Mouse (Mus musculus) kidney, postnatal 0 days (tissue): ENCODE data around the gene Padi1. TPM values are rescaled to one million over a fixed set of nuclear protein-coding genes. Genes with fewer than 3 reads are reported as not detected.

Experiments used
- ATAC-seq: fragments of 200-750 bp; cut with Nextera tagmentation; replicated peaks from 2 replicates; pipeline ENCODE4 v1.8.0; 2017; ENCODE audit warnings: low read depth, moderate number of reproducible peaks, moderate TSS enrichment, moderate library complexity; ENCODE audit not compliant: low FRiP score
- DNase-seq: peaks from one replicate; pipeline ENCODE4 v3.0.0-alpha.2; 2016; ENCODE audit warnings: low spot score
- H3K27ac ChIP-seq: fragments of 300-500 bp; sonication (generic); 2 replicates; pipeline ENCODE4 v1.5.1; 2014; ENCODE audit warnings: mild to moderate bottlenecking
- H3K27me3 ChIP-seq: fragments of 300-500 bp; sonication (generic); 2 replicates; pipeline ENCODE4 v1.6.1; 2014; ENCODE audit warnings: low read length, mixed read lengths; ENCODE audit not compliant: insufficient read depth
- H3K36me3 ChIP-seq: fragments of 300-500 bp; sonication (generic); 2 replicates; pipeline ENCODE4 v1.6.1; 2014; ENCODE audit warnings: low read length, mixed read lengths; ENCODE audit not compliant: insufficient read depth
- H3K4me1 ChIP-seq: fragments of 300-500 bp; sonication (generic); replicated peaks from 2 replicates; pipeline ENCODE4 v1.6.1; 2014; ENCODE audit warnings: antibody characterized with exemption, low read length, mixed read lengths; ENCODE audit not compliant: insufficient read depth
- H3K4me2 ChIP-seq: fragments of 300-500 bp; sonication (generic); 2 replicates; pipeline ENCODE4 v1.6.1; 2014; ENCODE audit warnings: mild to moderate bottlenecking, low read length, moderate library complexity, mixed read lengths
- H3K4me3 ChIP-seq: fragments of 300-500 bp; sonication (generic); replicated peaks from 2 replicates; pipeline ENCODE4 v1.5.1; 2014; ENCODE audit warnings: low read depth, low read length
- H3K9ac ChIP-seq: fragments of 300-500 bp; sonication (generic); 2 replicates; pipeline ENCODE4 v1.6.1; 2014; ENCODE audit warnings: low read depth, low read length
- H3K9me3 ChIP-seq: fragments of 300-500 bp; sonication (generic); replicated peaks from 2 replicates; pipeline ENCODE4 v1.6.1; 2016; ENCODE audit warnings: low read length, inconsistent platforms, mixed read lengths
- CTCF ChIP-seq: IDR thresholded peaks from 2 replicates; pipeline ENCODE4 v1.5.1; 2016; ENCODE audit warnings: antibody characterized with exemption, low read depth, mild to moderate bottlenecking, moderate library complexity
- WGBS: fragments of 180-500 bp; shearing (Covaris S2); extraction: QIAGEN DNeasy Blood & Tissue Kit; methylation state at CpG from one replicate; pipeline ENCODE4 v1.1.7; 2014; 5-methylcytosine and 5-hydroxymethylcytosine counted together
- polyA plus RNA-seq: library from polyadenylated mRNA; unstranded; fragments of >200 nt; fragmentation: Nextera tagmentation; extraction: Ambion mirVana; gene quantifications from 2 replicates; pipeline ENCODE4 v1.2.1, GENCODE M21; 2015

Padi1 gene
- polyA plus RNA-seq, 1 experiment from 2014 or later, result 0.28 TPM

DNA sequence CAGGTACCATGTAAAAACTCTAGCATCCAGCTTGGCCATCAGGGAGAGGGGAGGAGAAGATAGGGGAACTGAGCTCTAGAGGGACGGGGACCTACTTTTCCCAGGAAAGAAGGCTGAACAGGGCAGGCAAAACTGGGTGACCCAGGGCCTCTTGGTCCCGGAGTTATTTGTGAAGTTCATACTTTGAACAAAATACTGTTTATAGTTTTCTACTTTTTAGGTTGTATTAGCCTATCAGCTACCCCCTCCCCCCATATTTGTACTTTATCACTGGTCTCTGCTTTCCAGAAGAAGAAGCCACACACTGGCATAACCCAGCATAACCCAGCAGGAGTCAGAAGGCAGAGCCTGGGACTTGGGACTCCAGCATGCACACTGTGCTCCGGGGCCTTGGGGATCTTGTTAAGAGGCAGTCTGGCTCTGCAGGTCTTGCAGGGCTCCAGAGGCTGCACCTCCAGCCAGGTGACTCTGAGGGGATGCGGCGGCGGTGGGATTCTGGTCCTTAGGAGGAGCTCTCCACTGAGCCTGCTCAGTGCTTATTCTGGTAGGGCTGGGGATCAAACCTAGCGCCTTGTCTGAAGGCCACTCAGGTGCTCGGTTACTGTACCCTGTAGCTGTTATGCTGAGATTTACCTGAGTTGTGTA is 35.6 kb upstream of the Padi1 start:
- H3K27me3 ChIP-seq, result no peaks in the 10 kb centered on the region
- H3K9ac ChIP-seq, result no peak overlapping the region
- TF ChIP-seq CTCF, result no peak
- ATAC-seq (no peak), DNase-seq (no peak)
- no peaks in the 10 kb centered on the region for H3K36me3 ChIP-seq
- WGBS, result 86% methylated on average over 8 of the region's 8 CpGs
- no peaks in the 10 kb centered on the region for H3K4me1 ChIP-seq
- H3K9me3 ChIP-seq, result no peaks in the 10 kb centered on the region
- H3K4me2 ChIP-seq, result no peak overlapping the region
- no peak overlapping the region for H3K27ac ChIP-seq
- no peak overlapping the region for H3K4me3 ChIP-seq

DNA sequence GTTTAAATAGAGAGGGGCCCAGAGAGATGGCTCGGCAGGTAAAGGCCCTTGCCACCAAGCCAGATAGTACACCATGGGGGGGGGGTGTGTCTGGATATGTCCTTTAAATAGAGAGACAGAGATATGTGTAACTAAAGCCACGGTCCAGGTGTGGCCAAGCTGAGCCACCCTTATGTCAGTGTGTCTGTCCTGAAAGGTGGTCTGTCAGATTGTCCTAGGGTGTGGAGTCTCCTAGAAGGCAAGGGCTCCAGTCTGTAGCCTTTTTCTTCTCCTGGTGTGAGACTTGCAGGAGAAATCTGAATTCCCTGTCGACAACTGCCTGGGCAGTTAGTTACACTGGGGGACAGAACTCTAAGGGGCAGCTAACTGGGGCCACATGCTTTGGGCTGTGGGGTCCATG is 34.6 kb upstream of the Padi1 start:
- TF ChIP-seq CTCF, result no peak
- 78% methylated on average over 3 of the region's 3 CpGs for WGBS
- Histone ChIP-seq H3K4me2 (no peak overlapping the region), H3K27ac (no peak overlapping the region), H3K9me3 (no peaks in the 10 kb centered on the region), H3K4me1 (no peaks in the 10 kb centered on the region), H3K36me3 (no peaks in the 10 kb centered on the region), H3K9ac (no peak overlapping the region), H3K4me3 (no peak overlapping the region), H3K27me3 (no peaks in the 10 kb centered on the region)
- no peak for ATAC-seq
- no peak for DNase-seq

DNA sequence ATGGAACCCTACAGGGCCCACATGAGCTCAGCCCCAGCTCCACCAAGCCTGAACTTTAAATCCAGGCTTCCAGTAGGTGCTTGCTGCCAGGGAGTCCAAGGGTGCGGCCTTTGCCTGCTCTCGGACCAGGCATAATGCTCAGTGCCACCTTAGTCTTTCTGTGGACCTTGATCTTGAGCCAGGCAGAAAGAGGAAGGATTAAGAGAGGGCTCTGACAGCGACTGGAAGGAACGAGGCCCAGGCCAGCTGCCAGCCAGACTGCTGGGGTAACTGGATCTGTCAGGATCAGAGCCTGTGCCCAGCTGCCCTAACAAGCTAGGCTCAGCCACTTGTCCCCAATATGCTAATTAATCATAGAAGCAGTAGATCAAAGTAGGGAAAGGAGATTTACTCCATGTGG is 34.2 kb upstream of the Padi1 start:
- no peak for TF ChIP-seq CTCF
- Histone ChIP-seq H3K9me3 (no peaks in the 10 kb centered on the region), H3K27ac (no peak overlapping the region), H3K9ac (no peak overlapping the region), H3K4me3 (no peak overlapping the region), H3K27me3 (no peaks in the 10 kb centered on the region), H3K4me1 (no peaks in the 10 kb centered on the region), H3K36me3 (no peaks in the 10 kb centered on the region), H3K4me2 (no peak overlapping the region)
- 48% methylated on average over 4 of the region's 4 CpGs for WGBS
- ATAC-seq (no peak), DNase-seq (no peak)

DNA sequence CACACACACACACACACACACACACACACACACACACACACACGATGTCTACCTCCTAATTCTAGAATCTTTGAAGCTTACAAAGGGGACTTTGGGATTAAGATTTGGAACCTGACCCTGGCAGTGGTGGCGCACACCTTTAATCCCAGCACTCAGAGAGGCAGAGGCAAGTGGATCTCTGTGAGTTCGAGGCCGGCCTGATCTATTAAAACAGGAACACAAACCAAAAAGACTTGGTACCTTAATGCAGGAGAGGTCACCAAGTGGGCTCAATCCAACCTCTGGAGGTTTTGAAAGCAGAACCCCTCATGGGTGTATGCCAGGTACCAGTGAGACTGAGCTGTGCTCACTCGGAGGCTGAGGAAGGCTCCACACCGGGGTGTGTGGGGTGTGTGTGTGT is 33.5 kb upstream of the Padi1 start:
- no peak for TF ChIP-seq CTCF

DNA sequence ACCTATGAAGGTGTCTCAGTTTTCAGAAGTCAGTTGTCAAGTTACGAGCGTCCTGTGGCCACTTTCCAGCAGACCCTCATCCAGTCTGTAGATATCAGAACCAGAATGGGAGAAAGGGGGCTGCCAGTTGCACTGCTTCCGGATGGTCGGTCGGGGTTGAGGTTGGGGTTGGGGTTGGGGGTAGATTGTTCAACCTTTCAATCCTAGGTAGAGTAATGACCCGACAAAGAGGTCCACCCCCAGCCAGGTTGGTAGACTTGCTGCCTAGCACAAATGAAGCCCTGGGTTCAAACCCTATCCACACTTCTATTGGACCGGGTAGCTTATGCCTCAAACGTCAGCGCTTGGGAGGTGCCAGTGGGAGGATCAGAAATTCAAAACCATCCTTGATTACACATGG is 33.1 kb upstream of the Padi1 start:
- H3K9me3 ChIP-seq, result no peaks in the 10 kb centered on the region
- WGBS, result 82% methylated on average over 9 of the region's 9 CpGs
- DNase-seq (no peak), ATAC-seq (no peak)
- no peak overlapping the region for H3K4me2 ChIP-seq
- H3K4me3 ChIP-seq, result no peak overlapping the region
- TF ChIP-seq CTCF, result no peak
- no peak overlapping the region for H3K27ac ChIP-seq
- no peaks in the 10 kb centered on the region for H3K4me1 ChIP-seq
- no peak overlapping the region for H3K9ac ChIP-seq
- H3K27me3 ChIP-seq, result no peaks in the 10 kb centered on the region
- H3K36me3 ChIP-seq, result no peaks in the 10 kb centered on the region

More for the DNA sequence above, 33.5 kb upstream of the Padi1 start:
- no peaks in the 10 kb centered on the region for H3K4me1 ChIP-seq
- DNase-seq (no peak), ATAC-seq (no peak)
- no peak overlapping the region for H3K4me2 ChIP-seq
- no peak overlapping the region for H3K4me3 ChIP-seq
- no peak overlapping the region for H3K9ac ChIP-seq
- no peaks in the 10 kb centered on the region for H3K9me3 ChIP-seq
- no peaks in the 10 kb centered on the region for H3K36me3 ChIP-seq
- 90% methylated on average over 6 of the region's 6 CpGs for WGBS
- no peak overlapping the region for H3K27ac ChIP-seq
- no peaks in the 10 kb centered on the region for H3K27me3 ChIP-seq

DNA sequence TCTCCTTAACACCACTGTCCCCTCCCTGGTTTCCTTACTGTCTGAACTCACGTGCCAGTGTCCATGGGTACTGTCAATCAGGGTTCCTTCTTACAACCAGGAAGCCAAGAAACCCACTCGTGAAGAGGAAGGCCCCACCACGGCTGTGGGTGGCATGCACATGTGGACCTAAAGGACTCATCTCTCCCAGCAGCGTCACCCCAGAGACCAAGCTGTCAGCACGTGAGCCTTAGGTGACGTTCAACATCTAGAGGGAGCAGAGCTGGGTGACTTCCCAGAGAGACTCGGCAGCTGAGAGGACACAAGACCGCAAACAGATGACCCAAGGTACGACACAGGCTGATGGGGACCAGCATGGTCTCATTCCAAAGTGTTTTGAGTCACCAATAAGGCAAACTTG is 31.9 kb upstream of the Padi1 start:
- 72% methylated on average over 9 of the region's 9 CpGs for WGBS
- H3K9ac ChIP-seq, result no peak overlapping the region
- ATAC-seq (no peak), DNase-seq (no peak)
- H3K27me3 ChIP-seq, result no peaks in the 10 kb centered on the region
- H3K27ac ChIP-seq, result no peak overlapping the region
- H3K4me1 ChIP-seq, result no peaks in the 10 kb centered on the region
- no peaks in the 10 kb centered on the region for H3K36me3 ChIP-seq
- peaks cover 3% of the 10 kb centered on the region; the same call in 1 of the 2 replicates for H3K9me3 ChIP-seq
- no peak for TF ChIP-seq CTCF
- H3K4me2 ChIP-seq, result no peak overlapping the region
- H3K4me3 ChIP-seq, result no peak overlapping the region

DNA sequence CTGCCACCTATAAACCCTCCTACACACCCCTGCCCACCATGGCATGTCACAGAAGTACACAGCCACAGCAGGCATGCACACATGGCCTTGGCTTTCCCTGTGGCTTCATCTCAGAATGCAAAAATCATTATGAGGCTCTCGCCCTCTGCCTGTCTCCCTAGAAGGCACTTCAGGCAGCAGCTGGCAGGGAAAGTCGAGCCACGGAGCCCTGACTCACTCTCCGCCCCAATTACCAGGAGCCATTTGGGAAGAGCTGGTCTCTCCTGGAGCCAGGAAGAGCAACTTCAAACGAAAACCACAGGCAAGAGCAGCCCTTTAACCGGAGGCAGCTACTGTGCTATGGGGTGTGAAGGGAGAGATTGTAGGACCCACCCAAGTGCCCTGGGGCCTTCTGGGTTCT is 31.1 kb upstream of the Padi1 start:
- Histone ChIP-seq H3K9me3 (peaks cover 3% of the 10 kb centered on the region; the same call in 1 of the 2 replicates), H3K36me3 (no peaks in the 10 kb centered on the region), H3K27me3 (no peaks in the 10 kb centered on the region), H3K9ac (no peak overlapping the region), H3K4me2 (no peak overlapping the region), H3K4me1 (no peaks in the 10 kb centered on the region), H3K27ac (no peak overlapping the region), H3K4me3 (no peak overlapping the region)
- DNase-seq, result no peak
- TF ChIP-seq CTCF, result no peak
- 29% methylated on average over 6 of the region's 6 CpGs for WGBS
- ATAC-seq, result no peak
